Mouse (Mus musculus) small intestine, adult 10 weeks (tissue): ENCODE measurements around the gene Nphp1. TPM values are rescaled to one million over a fixed set of nuclear protein-coding genes. Genes with fewer than 3 reads are reported as not detected.

Source experiments
- polyA plus RNA-seq: library from polyadenylated mRNA; stranded (reverse); fragments of 350-450 nt; fragmentation: Illumina TruSeq; extraction: RNeasy Lipid Tissue Mini Kit (QIAGEN cat#74804); gene quantifications from one replicate; pipeline ENCODE4 v1.2.3, GENCODE M21; 2014; ENCODE audit warnings: low replicate concordance

Nphp1 gene
- 1.3 TPM for polyA plus RNA-seq

GRCm38 (mm10) chr2:127788440-127789116 is at the start of gene Nphp1:
Nphp1 (minus strand) TSS chr2:127788897.

GRCm38 (mm10) chr2:127831401-127832102 is 42.9 kb upstream of the Nphp1 start, which contains the start of gene Bub1:
Bub1 (minus strand) TSS chr2:127831865.

GRCm38 (mm10) chr2:127791919-127792603 is 3.4 kb upstream of the Nphp1 start, which contains the start of gene Mtln:
Mtln (minus strand) TSS chr2:127792488.

GRCm38 (mm10) chr2:127729671-127730070 is 59.0 kb downstream of the Nphp1 start, which contains the start of gene Mall:
Mall (minus strand) TSS chr2:127729932.

Other genes with a start within 250 kb of the Nphp1 start
- 0.11 TPM for gene Prom2, start 247.4 kb downstream of the Nphp1 start, polyA plus RNA-seq
- 3.0 TPM for gene Zfp661, start 201.8 kb downstream of the Nphp1 start, polyA plus RNA-seq
- gene Mrps5, start 201.7 kb downstream of the Nphp1 start, polyA plus RNA-seq, result 13.6 TPM
- gene Mal, start 132.2 kb downstream of the Nphp1 start, polyA plus RNA-seq, result 2.6 TPM
- gene Mall, start 59.0 kb downstream of the Nphp1 start, polyA plus RNA-seq, result 50.0 TPM
- 31.9 TPM for gene Mtln, start 3.6 kb upstream of the Nphp1 start, polyA plus RNA-seq
- gene Bub1, start 43.0 kb upstream of the Nphp1 start, polyA plus RNA-seq, result 22.3 TPM
- not detected for gene Acoxl, start 50.0 kb upstream of the Nphp1 start, polyA plus RNA-seq